Mouse (Mus musculus) olfactory bulb, adult 2 months (tissue): Measurements from ENCODE around the gene Cela3b. TPM values are rescaled to one million over a fixed set of nuclear protein-coding genes. Genes with fewer than 3 reads are reported as not detected.

Source experiments
- H3K27ac ChIP-seq: fragments of 200-500 bp; 2 replicates; pipeline ENCODE4 v1.5.1; 2012; ENCODE audit warnings: low read depth, low read length; ENCODE audit not compliant: insufficient read depth
- H3K4me1 ChIP-seq: fragments of 200-500 bp; 2 replicates; pipeline ENCODE4 v1.6.1; 2012; ENCODE audit warnings: low read length; ENCODE audit not compliant: control insufficient read depth, insufficient read depth
- H3K4me3 ChIP-seq: fragments of 200-500 bp; 2 replicates; pipeline ENCODE4 v1.5.1; 2012; ENCODE audit warnings: mild to moderate bottlenecking, low read depth, low read length, moderate library complexity; ENCODE audit not compliant: insufficient read depth
- CTCF ChIP-seq: fragments of 200-500 bp; IDR thresholded peaks from 2 replicates; pipeline ENCODE4 v1.5.1; 2012; ENCODE audit warnings: low read depth, mild to moderate bottlenecking, low read length, moderate library complexity; ENCODE audit not compliant: insufficient read depth
- POLR2A ChIP-seq: fragments of 200-500 bp; IDR thresholded peaks from 2 replicates; pipeline ENCODE4 v1.6.1; 2012; ENCODE audit warnings: mild to moderate bottlenecking, low read depth, low read length, moderate library complexity; ENCODE audit not compliant: insufficient read depth
- WGBS: fragments of 180-500 bp; shearing (Covaris S2); methylation state at CpG from one replicate; pipeline ENCODE4 v1.1.7; 2018; 5-methylcytosine and 5-hydroxymethylcytosine counted together
- polyA plus RNA-seq: library from polyadenylated mRNA; stranded (reverse); fragments of >200 nt; gene quantifications from 2 replicates; pipeline ENCODE4 v1.2.4, GENCODE M21; 2012; ENCODE audit warnings: low replicate concordance; ENCODE audit not compliant: missing spikeins, insufficient read depth, insufficient read length

Cela3b gene
- polyA plus RNA-seq, 1 experiment, result not detected

- Histone ChIP-seq H3K4me1 (peaks cover 5% of the 10 kb centered on the region), H3K27ac (no peak within 1 kb of the TSS), H3K4me3 (no peak within 1 kb of the TSS)
- 93% methylated on average over 8 of the region's 8 CpGs for WGBS
- TF ChIP-seq POLR2A (no peak), CTCF (no peak)
Observed at GRCm38 (mm10) chr4:137453234-137453767, 23.0 kb upstream of the Cela3b start, which contains the start of gene 1700013G24Rik. Gene 1700013G24Rik, plus strand, starts transcription at chr4:137453284.

- TF ChIP-seq POLR2A (no peak), CTCF (no peak)
- WGBS, result 98% methylated on average over 6 of the region's 6 CpGs
- H3K4me1 ChIP-seq, result peaks cover 16% of the 10 kb centered on the region
- H3K27ac ChIP-seq, result no peak overlapping the region
- no peak overlapping the region for H3K4me3 ChIP-seq
Observed at GRCm38 (mm10) chr4:137452190-137452589, 21.9 kb upstream of the Cela3b start.

GRCm38 (mm10) chr4:137449715-137450114 is 19.4 kb upstream of the Cela3b start:
- TF ChIP-seq POLR2A (no peak), CTCF (no peak)
- H3K4me3 ChIP-seq, result no peak overlapping the region
- WGBS, result 78% methylated on average over 10 of the region's 10 CpGs
- peaks cover 16% of the 10 kb centered on the region for H3K4me1 ChIP-seq
- no peak overlapping the region for H3K27ac ChIP-seq

- Histone ChIP-seq H3K27ac (no peak overlapping the region), H3K4me3 (no peak overlapping the region), H3K4me1 (peaks cover 16% of the 10 kb centered on the region)
- 95% methylated on average over 2 of the region's 2 CpGs for WGBS
- no peak for TF ChIP-seq POLR2A
- no peak for TF ChIP-seq CTCF
Observed at GRCm38 (mm10) chr4:137449132-137449531, 18.8 kb upstream of the Cela3b start.

- no peak for TF ChIP-seq CTCF
- no peak for TF ChIP-seq POLR2A
- WGBS, result 44% methylated on average over 2 of the region's 2 CpGs
- no peak overlapping the region for H3K27ac ChIP-seq
- no peak overlapping the region for H3K4me3 ChIP-seq
- peaks cover 16% of the 10 kb centered on the region for H3K4me1 ChIP-seq
Observed at GRCm38 (mm10) chr4:137448641-137449040, 18.3 kb upstream of the Cela3b start.

GRCm38 (mm10) chr4:137448197-137448596 is 17.9 kb upstream of the Cela3b start:
- H3K4me3 ChIP-seq, result no peak overlapping the region
- H3K27ac ChIP-seq, result no peak overlapping the region
- 7% methylated on average over 6 of the region's 6 CpGs for WGBS
- TF ChIP-seq POLR2A, result no peak
- peaks cover 16% of the 10 kb centered on the region for H3K4me1 ChIP-seq

- TF ChIP-seq CTCF (no peak), POLR2A (no peak)
- H3K4me1 ChIP-seq, result peaks cover 16% of the 10 kb centered on the region
- H3K4me3 ChIP-seq, result no peak overlapping the region
- WGBS, result 47% methylated on average over 7 of the region's 7 CpGs
- H3K27ac ChIP-seq, result no peak overlapping the region
Observed at GRCm38 (mm10) chr4:137447363-137448196, 17.2 kb upstream of the Cela3b start.

GRCm38 (mm10) chr4:137445881-137446280 is 15.5 kb upstream of the Cela3b start:
- Histone ChIP-seq H3K4me3 (no peak overlapping the region), H3K27ac (no peak overlapping the region), H3K4me1 (peaks cover 16% of the 10 kb centered on the region)
- TF ChIP-seq CTCF (no peak), POLR2A (no peak)
- WGBS, result 91% methylated on average over 4 of the region's 4 CpGs

- Histone ChIP-seq H3K4me3 (no peak overlapping the region), H3K4me1 (peaks cover 15% of the 10 kb centered on the region), H3K27ac (no peak overlapping the region)
- 21% methylated on average over 5 of the region's 5 CpGs for WGBS
- TF ChIP-seq CTCF, result no peak
- no peak for TF ChIP-seq POLR2A
Observed at GRCm38 (mm10) chr4:137443625-137444024, 13.3 kb upstream of the Cela3b start.
